In the genomic region with DNA sequence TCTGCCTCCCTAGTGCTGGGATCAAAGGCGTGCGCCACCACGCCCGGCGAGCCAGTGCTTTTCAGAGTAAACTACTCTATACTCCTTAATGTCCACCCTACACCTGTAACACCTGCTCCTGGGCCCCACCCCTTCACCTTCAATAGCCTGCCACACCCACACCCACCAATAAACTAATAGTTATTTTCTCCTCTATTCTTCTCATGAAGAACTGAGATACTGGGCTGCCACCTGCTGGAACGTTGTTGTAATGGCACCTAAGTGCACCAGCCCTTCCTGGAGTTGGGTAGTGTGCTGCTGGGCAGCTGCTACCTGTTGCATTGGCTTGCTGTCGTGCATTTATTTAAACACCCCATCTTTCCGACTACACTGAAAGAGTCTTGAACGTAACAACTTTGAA, we compare ENCODE assay signal across 8 mouse cellular contexts.
DNase-seq lines count a peak whose midpoint lies in the region; ATAC-seq and TF ChIP-seq lines count a peak whose summit lies in the region.

No protein-coding gene starts in this region.

- TF ChIP-seq CTCF in brain, embryonic 14.5 days (IDR thresholded peaks at IDR 0.05; ENCODE audit: borderline replicate concordance, extremely low read depth, insufficient read depth, insufficient read length): peak; percentile 69; the same call in 1 of the 2 replicates

- H3K4me1 ChIP-seq in forebrain, embryonic 14.5 days (ENCODE audit: control insufficient read depth, insufficient read depth, low read length): 0 out of 2 replicates have a peak, but pooled peaks cover 3% of the 10 kb centered on the region

- DNase-seq in cerebellum, adult 11 months: peak; percentile 70
- DNase-seq in brain, embryonic 14.5 days (ENCODE audit: low read depth): peak; percentile 63
- DNase-seq in forebrain, embryonic 14.5 days (ENCODE audit: low spot score): peak; percentile 73
- peak; percentile 72 for DNase-seq in kidney, postnatal 14 days
- peak; percentile 80 for DNase-seq in lung, postnatal 36 days
- DNase-seq in spleen, postnatal 10 days (ENCODE audit: low spot score in 2 of 2): peak; percentile 48 to 78

- ATAC-seq in cerebellum, adult (ENCODE audit: insufficient number of reproducible peaks, low FRiP score, low TSS enrichment): no peak
- peak; percentile 80 for ATAC-seq in CD4-positive, CD25-positive, alpha-beta regulatory T cell, adult 4 months
- no peak for ATAC-seq in forebrain, embryonic 14.5 days

- H3K9ac ChIP-seq in forebrain, embryonic 14.5 days (ENCODE audit: low read length): no peak overlapping the region

- no peak overlapping the region for H3K27ac ChIP-seq in forebrain, embryonic 14.5 days (ENCODE audit: low read depth, low read length)

- no peaks in the 10 kb centered on the region for H3K9me3 ChIP-seq in forebrain, embryonic 14.5 days (replicated peaks; ENCODE audit: control insufficient read depth, low read length)

- H3K36me3 ChIP-seq in forebrain, embryonic 14.5 days (ENCODE audit: control insufficient read depth, insufficient read depth, low read length): no peaks in the 10 kb centered on the region

- 83% methylated on average over 9 of the region's 9 CpGs for WGBS in forebrain, embryonic 14.5 days

- no peak overlapping the region for H3K4me3 ChIP-seq in forebrain, embryonic 14.5 days (ENCODE audit: low read depth, low read length)

- no peak for TF ChIP-seq POLR2A in brain, embryonic 14.5 days (IDR thresholded peaks at IDR 0.05; ENCODE audit: borderline replicate concordance, extremely low read depth, insufficient read depth, insufficient read length, poor library complexity, severe bottlenecking)

- H3K27me3 ChIP-seq in forebrain, embryonic 14.5 days (replicated peaks; ENCODE audit: control insufficient read depth, insufficient read depth, low read length): no peaks in the 10 kb centered on the region

- H3K4me2 ChIP-seq in forebrain, embryonic 14.5 days (ENCODE audit: low read length): no peak overlapping the region
